ENCODE assay signal across 8 mouse cellular contexts in the genomic region with DNA sequence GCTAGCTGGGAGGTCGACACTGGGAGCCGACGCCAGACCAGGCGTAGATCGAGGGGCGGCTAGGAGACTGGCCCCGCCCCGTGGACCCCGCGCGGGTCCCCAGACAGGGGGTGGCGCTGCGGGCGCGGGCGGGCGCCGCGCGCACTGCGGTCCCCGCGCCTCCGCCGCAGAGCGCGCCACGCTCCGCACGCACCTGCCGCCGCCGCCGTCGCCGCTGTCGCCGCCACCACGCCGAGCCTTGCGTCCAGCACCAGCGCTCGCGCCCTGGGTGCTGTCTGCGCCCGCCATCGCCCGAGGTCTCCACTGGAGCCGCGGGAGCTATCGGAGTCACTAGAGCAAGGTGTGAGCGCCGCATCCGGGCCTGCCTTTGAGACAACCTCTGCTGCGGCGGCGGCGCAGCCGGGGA. TPM values are rescaled to one million over a fixed set of nuclear protein-coding genes. Genes with fewer than 3 reads are reported as not detected.
DNase-seq lines count a peak whose midpoint lies in the region; ATAC-seq and TF ChIP-seq lines count a peak whose summit lies in the region.

TSS of gene Rnf208 (plus strand) at position 155 of the 406 bp plus-strand sequence.
TSS of gene Cysrt1 (minus strand) at position 352 of the 406 bp plus-strand sequence.

- H3K27me3 ChIP-seq in hindbrain, embryonic 10.5 days (ENCODE audit: insufficient read depth, poor library complexity, severe bottlenecking) = peaks cover 46% of the 10 kb centered on the region
- H3K27me3 ChIP-seq in liver, postnatal 0 days (ENCODE audit: insufficient read depth, low read length) = peaks cover 26% of the 10 kb centered on the region
- peaks cover 15% of the 10 kb centered on the region for H3K27me3 ChIP-seq in stomach, embryonic 16.5 days (ENCODE audit: control insufficient read depth, insufficient read depth, low read length)

- H3K4me3 ChIP-seq in hindbrain, embryonic 10.5 days = peak within 1 kb of the TSS; percentile 73
- H3K4me3 ChIP-seq in liver, postnatal 0 days (ENCODE audit: low read depth, low read length) = peak within 1 kb of the TSS; percentile 47
- peak within 1 kb of the TSS; percentile 57 for H3K4me3 ChIP-seq in stomach, embryonic 16.5 days (replicated peaks; ENCODE audit: low read length)

- DNase-seq in frontal cortex, adult 2 months (ENCODE audit: extremely low spot score in 1 of 2, low spot score in 1 of 2) = no peak
- DNase-seq in right cerebral cortex, adult 18-20 months = peak; percentile 53
- no peak for DNase-seq in right cerebral cortex, postnatal 36 days (ENCODE audit: low spot score in 2 of 2)
- DNase-seq in hindbrain, embryonic 10.5 days (ENCODE audit: low spot score) = no peak
- no peak for DNase-seq in liver, postnatal 0 days
- DNase-seq in spleen, postnatal 14 days (ENCODE audit: low spot score in 2 of 2) = no peak

- H3K4me1 ChIP-seq in hindbrain, embryonic 10.5 days (replicated peaks) = peaks cover 41% of the 10 kb centered on the region
- H3K4me1 ChIP-seq in liver, postnatal 0 days (ENCODE audit: insufficient read depth) = peaks cover 23% of the 10 kb centered on the region
- peaks cover 33% of the 10 kb centered on the region for H3K4me1 ChIP-seq in stomach, embryonic 16.5 days (ENCODE audit: control insufficient read depth, insufficient read depth, low read length)

- H3K9me3 ChIP-seq in hindbrain, embryonic 10.5 days = no peaks in the 10 kb centered on the region
- no peaks in the 10 kb centered on the region for H3K9me3 ChIP-seq in liver, postnatal 0 days (ENCODE audit: low read length)
- H3K9me3 ChIP-seq in stomach, embryonic 16.5 days (replicated peaks; ENCODE audit: control insufficient read depth, low read length) = no peaks in the 10 kb centered on the region

- peak within 1 kb of the TSS; percentile 87 for H3K27ac ChIP-seq in hindbrain, embryonic 10.5 days
- H3K27ac ChIP-seq in liver, postnatal 0 days (ENCODE audit: low read depth) = no peak within 1 kb of the TSS
- H3K27ac ChIP-seq in stomach, embryonic 16.5 days (ENCODE audit: low read length) = peak within 1 kb of the TSS; percentile 70

- under 1% methylated on average over 59 of the region's 59 CpGs for WGBS in hindbrain, embryonic 10.5 days
- WGBS in liver, postnatal 0 days (ENCODE audit: insufficient replicate concordance) = 2% methylated on average over 26 of the region's 59 CpGs
- WGBS in stomach, embryonic 16.5 days = under 1% methylated on average over 42 of the region's 59 CpGs

- peaks cover 33% of the 10 kb centered on the region for H3K36me3 ChIP-seq in hindbrain, embryonic 10.5 days
- 0 out of 2 replicates have a peak, but pooled peaks cover under 1% of the 10 kb centered on the region for H3K36me3 ChIP-seq in liver, postnatal 0 days (replicated peaks; ENCODE audit: insufficient read depth, low read length)
- 0 out of 2 replicates have a peak, but pooled peaks cover 5% of the 10 kb centered on the region for H3K36me3 ChIP-seq in stomach, embryonic 16.5 days (ENCODE audit: control insufficient read depth, insufficient read depth, low read length)

- H3K9ac ChIP-seq in liver, postnatal 0 days (replicated peaks) = no peak within 1 kb of the TSS; the same call in 1 of the 2 replicates
- H3K9ac ChIP-seq in stomach, embryonic 16.5 days (ENCODE audit: low read length) = peak within 1 kb of the TSS; percentile 80

- ATAC-seq in frontal cortex, adult (ENCODE audit: low TSS enrichment) = peak; percentile 21
- no peak for ATAC-seq in liver, postnatal 0 days
- no peak for ATAC-seq in stomach, embryonic 16.5 days (ENCODE audit: insufficient read depth, low FRiP score)

- H3K4me2 ChIP-seq in liver, postnatal 0 days (ENCODE audit: low read depth, low read length) = peak within 1 kb of the TSS; percentile 78
- H3K4me2 ChIP-seq in stomach, embryonic 16.5 days (ENCODE audit: low read depth, low read length) = peak within 1 kb of the TSS; percentile 96

- no peak for TF ChIP-seq CTCF in liver, postnatal 0 days (IDR thresholded peaks at IDR 0.05; ENCODE audit: low read depth)

- TF ChIP-seq EP300 in liver, postnatal 0 days (IDR thresholded peaks at IDR 0.05; ENCODE audit: low read depth) = no peak

RNA-seq across cellular contexts. Expression of gene Rnf208, which starts in this region (rescaled TPM):
- 248 and 300 TPM in 2 replicates for polyA plus RNA-seq in frontal cortex, adult 2 months (2012; rRNA removed)
- 25.5 and 43.5 TPM in 2 replicates for polyA plus RNA-seq in hindbrain, embryonic 10.5 days (2016; fragmentation: Nextera tagmentation; extraction: Ambion mirVana)
- 0.11 TPM in 1 of 2 replicates, not detected in the other for polyA plus RNA-seq in liver, postnatal 0 days (2015; fragmentation: Nextera tagmentation; extraction: Ambion mirVana)
- polyA plus RNA-seq in stomach, embryonic 16.5 days (2015; fragmentation: Nextera tagmentation; extraction: Ambion mirVana) = 11.3 and 14.2 TPM in 2 replicates

RNA-seq across cellular contexts. Expression of gene Cysrt1, which starts in this region (rescaled TPM):
- polyA plus RNA-seq in frontal cortex, adult 2 months (2012; rRNA removed) = 0.24 and 0.53 TPM in 2 replicates
- not detected in 2 replicates for polyA plus RNA-seq in hindbrain, embryonic 10.5 days (2016; fragmentation: Nextera tagmentation; extraction: Ambion mirVana)
- polyA plus RNA-seq in liver, postnatal 0 days (2015; fragmentation: Nextera tagmentation; extraction: Ambion mirVana) = not detected in 2 replicates
- 66.0 and 120 TPM in 2 replicates for polyA plus RNA-seq in stomach, embryonic 16.5 days (2015; fragmentation: Nextera tagmentation; extraction: Ambion mirVana)

Comparison
In these comparisons a context has a peak if more than half of its experiments do, and no peak if none do; other contexts are left out.
1. RNA of gene Rnf208 (polyA plus RNA-seq): 248 to 300 TPM in frontal cortex, adult 2 months, 25.5 to 43.5 TPM in hindbrain, embryonic 10.5 days and 11.3 to 14.2 TPM in stomach, embryonic 16.5 days; 0.11 TPM in liver, postnatal 0 days; every median in the first group is over 10 times any median in the second.
2. RNA of gene Cysrt1 (polyA plus RNA-seq): 66.0 to 120 TPM in stomach, embryonic 16.5 days; 0.24 to 0.53 TPM in frontal cortex, adult 2 months, not detected in hindbrain, embryonic 10.5 days and not detected in liver, postnatal 0 days; every median in the first group is over 10 times any median in the second.
3. Peak in every context shown above with its lines, with median percentiles within 50 percentile points of each other: H3K4me3 ChIP-seq.